Mouse (Mus musculus) left cerebral cortex, postnatal 4 days (tissue): ENCODE measurements at regions not wholly inside any gene's neighbourhood (a gene's known extent, or its start where the extent isn't known, plus 50 kb on each side); places are given as distances from the start of the nearest gene placed in this dataset.

ENCODE experiments used
- DNase-seq: peaks from one replicate; pipeline ENCODE4 v3.0.0-alpha.2; 2022
- intact Hi-C: fragments of 180-260 bp; cut with DNase I; formaldehyde crosslinking; loops from one replicate; pipeline ENCODE4 v1.15.1; 2025

- intact Hi-C loops: no loop called here
These were observed 61.2 kb downstream of the Ascl1 start for GRCm38 (mm10) chr10:87432306-87432705.

GRCm38 (mm10) chr10:87419940-87420385 lies 73.5 kb downstream of the Ascl1 start:
- intact Hi-C loops: no loop called here

More at GRCm38 (mm10) chr10:87432306-87432705, 61.2 kb downstream of the Ascl1 start:
- DNase-seq: no peak

GRCm38 (mm10) chr10:87419245-87419939 lies 74.1 kb downstream of the Ascl1 start:
- intact Hi-C loops: no loop called here

More at GRCm38 (mm10) chr10:87419940-87420385, 73.5 kb downstream of the Ascl1 start:
- peak; percentile 6 for DNase-seq

GRCm38 (mm10) chr10:87394296-87394921 lies 99.1 kb downstream of the Ascl1 start:
- no peak for DNase-seq
- intact Hi-C loops: no loop called here

More at GRCm38 (mm10) chr10:87419245-87419939, 74.1 kb downstream of the Ascl1 start:
- no peak for DNase-seq

GRCm38 (mm10) chr10:87389148-87389547 lies 104.3 kb downstream of the Ascl1 start:
- no peak for DNase-seq
- intact Hi-C loops: no loop called here

GRCm38 (mm10) chr10:87385276-87385675 lies 108.2 kb downstream of the Ascl1 start:
- no peak for DNase-seq
- intact Hi-C loops: no loop called here

GRCm38 (mm10) chr10:87384606-87385206 lies 108.8 kb downstream of the Ascl1 start:
- no peak for DNase-seq
- intact Hi-C loops: no loop called here

GRCm38 (mm10) chr10:87351400-87352172 lies 141.9 kb downstream of the Ascl1 start:
- intact Hi-C loops: no loop called here
- peak; percentile 13 for DNase-seq

GRCm38 (mm10) chr10:87351079-87351399 lies 142.4 kb downstream of the Ascl1 start:
- no peak for DNase-seq

GRCm38 (mm10) chr10:87335176-87335575 lies 158.3 kb downstream of the Ascl1 start:
- no peak for DNase-seq
- intact Hi-C loops: no loop called here

More at GRCm38 (mm10) chr10:87351079-87351399, 142.4 kb downstream of the Ascl1 start:
- intact Hi-C loops: no loop called here

- DNase-seq: no peak
- intact Hi-C loops: no loop called here
These were observed 160.1 kb downstream of the Ascl1 start for GRCm38 (mm10) chr10:87333311-87333710.

GRCm38 (mm10) chr10:87329471-87329870 lies 164.0 kb downstream of the Ascl1 start:
- intact Hi-C loops: no loop called here
- DNase-seq: no peak

GRCm38 (mm10) chr10:87325769-87326168 lies 167.7 kb downstream of the Ascl1 start:
- DNase-seq: no peak
- intact Hi-C loops: no loop called here

GRCm38 (mm10) chr10:87325143-87325542 lies 168.3 kb downstream of the Ascl1 start:
- intact Hi-C loops: no loop called here
- no peak for DNase-seq

- DNase-seq: no peak
- intact Hi-C loops: no loop called here
These were observed 183.8 kb downstream of the Ascl1 start for GRCm38 (mm10) chr10:87309601-87310062.

GRCm38 (mm10) chr10:87308815-87309396 lies 184.6 kb downstream of the Ascl1 start:
- no peak for DNase-seq
- intact Hi-C loops: no loop called here

GRCm38 (mm10) chr10:87297166-87297565 lies 196.3 kb downstream of the Ascl1 start:
- DNase-seq: no peak
- intact Hi-C loops: no loop called here

GRCm38 (mm10) chr10:87293317-87293716 lies 200.1 kb downstream of the Ascl1 start:
- intact Hi-C loops: no loop called here

GRCm38 (mm10) chr10:87286831-87287230 lies 206.6 kb downstream of the Ascl1 start:
- DNase-seq: no peak
- intact Hi-C loops: no loop called here

More at GRCm38 (mm10) chr10:87293317-87293716, 200.1 kb downstream of the Ascl1 start:
- DNase-seq: no peak

- peak; percentile 22 for DNase-seq
- intact Hi-C loops: no loop called here
These were observed 209.2 kb downstream of the Ascl1 start for GRCm38 (mm10) chr10:87284296-87284695.
